Mouse (Mus musculus) c-Kit-negative CD71-positive TER-119-positive erythroid progenitor cells, embryonic 14.5 days (primary cell): ENCODE results near the gene Snx30.
"Not testable (repeated sequence)": the region's sequence is repeated elsewhere in the genome, so short reads cannot be mapped to it uniquely, and the experiment has no call there.

Experiments used
- DNase-seq: peaks from one replicate; pipeline ENCODE4 v3.0.0-alpha.2; 2013; ENCODE audit warnings: low read depth, low spot score

The Snx30 gene

DNA sequence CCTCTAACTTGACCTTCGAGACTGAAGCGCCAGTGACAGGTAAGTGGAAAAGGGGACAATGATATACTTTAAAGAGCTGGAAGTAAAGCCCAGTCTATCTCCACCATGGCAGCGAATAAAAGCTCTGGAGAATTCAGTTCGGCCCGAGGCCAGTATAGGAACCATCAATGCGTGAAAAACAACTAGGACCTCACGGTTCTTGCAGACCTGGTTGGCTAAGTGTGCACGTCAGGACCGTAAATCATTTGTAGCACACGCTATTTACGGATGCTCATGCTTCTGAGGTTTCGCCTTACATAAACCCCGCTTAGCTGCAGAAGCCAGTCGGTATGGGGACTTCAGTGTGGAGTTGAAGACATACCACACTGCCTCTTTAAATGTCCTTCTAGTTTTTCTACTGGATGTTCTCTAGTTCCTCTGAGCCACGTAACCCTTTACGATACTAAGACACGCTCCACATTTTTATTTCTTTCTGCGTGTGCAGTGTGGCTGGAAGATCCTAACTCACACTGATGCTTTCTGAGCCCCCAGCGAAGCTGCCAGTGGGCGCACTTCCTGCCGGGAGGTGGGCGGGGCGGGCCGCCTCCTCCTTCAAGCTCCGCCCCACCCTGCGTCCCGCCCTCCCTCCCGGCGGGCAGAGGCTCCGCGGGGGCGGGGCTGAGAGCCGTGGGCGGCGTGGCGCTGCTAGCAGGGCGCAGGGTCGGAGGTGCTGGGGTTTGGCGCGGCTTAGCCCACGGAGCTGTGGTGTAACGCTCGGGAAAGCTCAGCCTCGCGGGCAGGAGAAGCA lies at the start of gene Snx30:
TSS of gene Snx30 (plus strand) at position 660 of the 787 bp plus-strand sequence.
- DNase-seq: peak; percentile 79

GRCm38 (mm10) chr4:59756332-59757082 lies 49.1 kb upstream of the Snx30 start:
- DNase-seq: no peak

- no peak for DNase-seq
Measured at GRCm38 (mm10) chr4:59757452-59758435, 47.9 kb upstream of the Snx30 start.

- no peak for DNase-seq
Measured at GRCm38 (mm10) chr4:59760016-59760415, 45.6 kb upstream of the Snx30 start.

- DNase-seq: no peak
Measured at GRCm38 (mm10) chr4:59760636-59761364, 44.8 kb upstream of the Snx30 start.

DNA sequence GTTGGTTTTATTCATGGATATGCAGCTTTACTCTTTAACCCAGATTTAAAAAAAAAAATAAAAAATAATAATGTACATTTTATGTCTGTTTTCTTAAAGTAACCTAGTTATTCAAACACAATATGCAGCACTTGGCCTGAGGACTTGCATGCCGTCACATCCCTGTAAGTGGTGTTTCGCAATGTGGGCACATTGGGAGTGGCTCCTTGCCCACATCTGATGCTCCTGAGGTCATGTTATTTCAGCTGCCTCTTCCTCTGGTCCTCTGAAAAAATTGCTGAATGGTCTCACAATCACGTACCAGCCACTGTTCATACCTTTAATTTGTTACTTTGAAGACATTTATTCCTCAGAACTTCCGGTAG lies 44.3 kb upstream of the Snx30 start:
- no peak for DNase-seq

DNA sequence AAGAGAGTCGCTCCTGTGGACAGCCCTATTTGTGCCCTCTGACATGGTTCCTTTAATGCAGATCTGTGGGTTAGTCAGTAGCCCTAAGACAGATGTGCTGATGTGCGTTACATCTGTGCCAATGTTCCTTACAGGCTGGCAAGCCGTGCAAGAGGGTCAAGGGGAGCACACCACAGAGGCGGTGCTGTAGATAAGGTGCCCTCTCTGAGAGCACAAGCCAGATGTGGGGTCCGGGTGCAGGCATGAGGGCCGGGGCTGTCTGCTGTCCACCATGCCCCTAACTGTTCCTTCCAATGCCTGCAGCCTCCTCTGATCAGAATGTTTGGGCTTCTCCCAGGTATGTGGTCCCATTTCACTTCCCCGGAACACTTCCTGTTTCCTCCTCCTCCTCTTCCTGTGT lies 40.7 kb upstream of the Snx30 start:
- no peak for DNase-seq

DNA sequence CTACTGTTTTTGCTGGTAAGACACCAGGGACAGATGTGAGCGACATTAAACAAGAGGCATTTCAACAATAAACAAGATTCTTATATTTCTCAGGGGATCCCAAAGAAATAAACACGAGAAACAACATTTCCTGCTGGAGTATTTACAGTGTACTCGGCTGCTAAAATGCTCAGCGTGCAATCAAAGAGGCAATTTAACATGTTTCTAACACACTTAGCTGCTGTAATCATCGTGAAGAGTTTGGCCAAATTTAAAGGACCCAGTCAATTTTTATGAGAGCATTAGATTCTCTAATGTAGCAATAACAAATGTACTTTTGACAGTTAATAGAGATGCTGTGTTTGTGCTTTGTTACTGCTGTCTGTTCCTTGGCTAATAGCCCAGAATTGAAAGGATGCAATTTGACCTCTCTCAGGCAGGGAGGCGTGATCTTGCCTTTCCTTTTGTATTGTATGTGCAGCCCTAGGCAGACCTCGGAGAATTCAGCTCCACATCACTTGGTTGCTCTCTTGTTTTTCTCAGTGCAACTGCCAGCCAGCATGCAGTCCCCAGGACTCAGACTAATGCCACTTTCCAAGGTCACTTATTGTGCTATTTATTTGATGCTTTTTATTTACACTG lies 40.1 kb upstream of the Snx30 start:
- no peak for DNase-seq

- DNase-seq: no peak
Measured at GRCm38 (mm10) chr4:59767717-59768116, 37.9 kb upstream of the Snx30 start.

DNA sequence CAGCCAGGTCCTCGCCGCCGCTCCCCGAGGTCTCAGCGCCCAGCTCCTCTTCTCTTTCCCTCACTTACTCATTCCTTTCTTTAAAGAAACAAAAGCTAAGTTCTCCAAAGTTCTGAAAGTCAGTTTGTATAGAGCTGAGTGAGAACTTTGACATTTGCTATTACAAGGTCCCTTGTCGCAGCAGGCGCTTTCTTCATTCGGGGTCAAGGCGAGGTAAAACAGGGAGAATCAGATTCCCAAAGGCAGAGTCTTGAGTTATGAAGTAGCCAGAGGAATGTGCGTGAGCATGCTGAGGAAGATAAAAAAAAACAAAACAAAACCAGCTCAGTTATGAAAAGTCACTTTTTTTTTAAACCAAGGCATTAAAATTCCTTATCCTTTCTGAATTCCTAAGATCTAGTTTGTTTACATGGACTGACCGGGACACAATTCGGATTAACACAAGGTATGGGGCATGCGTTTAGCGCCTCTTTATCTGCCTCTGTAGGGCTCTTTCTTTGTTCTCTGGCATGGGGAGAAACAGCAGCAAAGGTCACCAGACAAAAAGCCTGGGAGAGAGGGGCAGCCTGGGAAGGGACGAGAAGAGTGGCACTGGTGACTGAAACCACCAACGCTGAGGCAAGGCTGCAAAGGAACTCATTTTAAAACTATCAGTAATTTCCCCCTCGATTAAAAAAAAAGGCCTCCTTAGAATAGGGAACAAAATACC lies 33.3 kb upstream of the Snx30 start:
- DNase-seq: no peak

GRCm38 (mm10) chr4:59777828-59778227 lies 27.8 kb upstream of the Snx30 start:
- DNase-seq: no peak

DNA sequence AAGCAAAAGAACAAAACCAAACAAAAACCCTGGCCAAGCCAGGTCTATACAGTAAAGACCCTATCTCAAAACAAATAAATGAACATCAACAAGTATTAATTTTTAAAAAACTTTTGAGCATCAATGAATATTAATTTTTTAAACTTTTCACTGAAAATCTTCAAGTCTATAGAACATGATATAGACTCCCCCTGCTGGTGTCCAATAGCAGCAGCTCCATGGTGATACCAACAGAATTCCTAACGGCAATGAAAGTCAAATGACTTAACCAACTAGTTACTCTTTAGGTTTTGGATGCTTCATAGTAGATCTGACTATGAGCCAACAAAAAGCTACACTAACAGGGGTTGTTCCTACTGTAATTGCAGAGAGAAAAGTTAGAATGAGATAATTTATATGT lies 25.1 kb upstream of the Snx30 start:
- no peak for DNase-seq

GRCm38 (mm10) chr4:59782853-59783684 lies 22.6 kb upstream of the Snx30 start:
- DNase-seq: peak; percentile 19

DNA sequence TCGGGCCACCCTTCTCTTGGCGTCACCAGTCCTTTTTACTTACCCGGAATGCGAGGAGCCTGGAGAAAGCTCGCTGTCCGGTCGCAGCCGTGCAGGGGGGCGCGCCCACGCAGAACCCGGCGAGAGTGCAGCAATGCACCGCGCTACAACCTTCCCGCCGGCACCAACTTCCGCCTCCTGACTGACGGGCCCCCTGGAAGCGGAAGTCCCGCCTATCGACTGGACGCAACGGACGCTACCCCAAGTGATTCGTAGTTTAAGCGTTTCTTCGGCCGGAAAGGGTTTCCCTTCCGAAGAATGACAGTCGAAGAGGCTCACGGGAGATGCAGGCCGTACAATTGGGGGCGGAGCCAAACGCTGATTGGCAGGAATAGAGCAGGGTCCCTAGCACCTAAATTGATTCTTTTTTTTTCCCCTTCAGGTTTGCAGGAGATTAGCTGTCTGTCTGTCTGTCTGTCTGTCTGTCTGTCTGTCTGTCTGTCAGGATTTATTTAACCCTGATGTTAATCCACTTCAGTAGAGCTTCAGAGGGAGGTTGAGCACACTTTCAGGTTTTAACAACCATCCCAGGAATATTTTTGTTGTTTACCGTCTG lies 21.9 kb upstream of the Snx30 start:
- peak; percentile 96 for DNase-seq

DNA sequence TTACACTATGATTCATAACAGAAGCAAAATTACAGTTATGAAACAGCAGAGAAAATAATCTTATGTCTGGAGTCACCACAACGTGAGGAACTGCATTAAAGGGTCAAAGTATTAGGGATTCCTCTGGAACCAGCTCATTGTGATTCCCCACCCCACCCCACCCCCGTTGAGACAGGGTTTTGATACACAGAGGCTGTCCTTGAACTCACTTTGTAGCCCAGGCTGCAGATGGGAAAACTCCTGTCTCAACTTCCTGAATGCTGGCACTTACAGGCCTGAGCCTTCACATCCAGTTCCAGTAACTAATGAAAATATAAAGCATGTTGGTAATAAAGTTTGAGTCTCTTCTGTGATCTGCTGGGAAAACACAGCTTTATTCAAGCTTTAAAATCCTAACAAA lies 20.2 kb upstream of the Snx30 start:
- no peak for DNase-seq

DNA sequence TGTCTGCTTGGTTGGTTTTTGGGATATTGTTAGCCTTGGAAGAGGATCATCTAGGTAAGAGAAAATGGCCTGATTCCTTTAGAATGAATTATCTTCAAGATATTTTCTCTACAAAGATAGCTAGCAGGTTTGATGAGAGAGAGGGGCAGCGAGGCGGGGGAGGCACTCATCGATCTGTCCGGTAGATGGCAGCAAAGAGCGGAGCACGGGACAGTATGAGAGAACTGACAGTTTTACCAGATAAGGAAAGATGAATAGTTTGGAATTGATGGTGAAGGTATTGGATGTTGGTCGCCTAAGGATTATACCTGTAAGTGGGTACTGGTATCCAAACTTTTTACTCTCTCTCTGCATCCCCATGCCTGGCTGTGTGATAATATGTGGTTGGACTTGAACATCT lies 19.0 kb upstream of the Snx30 start:
- peak; percentile 42 for DNase-seq

DNA sequence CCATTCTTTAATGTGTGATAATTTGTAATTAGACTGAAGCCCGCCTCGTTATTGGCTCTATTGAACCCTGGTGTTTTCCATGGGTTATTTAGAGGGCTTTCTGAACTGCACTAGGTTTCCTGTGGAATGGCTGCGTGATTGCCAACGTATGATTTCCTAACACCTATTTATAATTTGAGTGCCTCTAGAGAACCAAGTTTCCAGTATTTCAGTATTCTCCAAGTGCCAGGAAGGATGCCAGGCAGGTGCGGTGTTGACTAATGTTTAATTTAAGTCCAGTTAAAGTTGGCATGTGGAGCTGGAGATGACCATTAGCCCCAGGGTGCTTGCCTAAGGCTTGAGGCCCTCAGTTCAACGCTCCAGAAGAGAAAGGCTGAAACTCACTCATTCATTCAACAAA lies 18.5 kb upstream of the Snx30 start:
- no peak for DNase-seq

DNA sequence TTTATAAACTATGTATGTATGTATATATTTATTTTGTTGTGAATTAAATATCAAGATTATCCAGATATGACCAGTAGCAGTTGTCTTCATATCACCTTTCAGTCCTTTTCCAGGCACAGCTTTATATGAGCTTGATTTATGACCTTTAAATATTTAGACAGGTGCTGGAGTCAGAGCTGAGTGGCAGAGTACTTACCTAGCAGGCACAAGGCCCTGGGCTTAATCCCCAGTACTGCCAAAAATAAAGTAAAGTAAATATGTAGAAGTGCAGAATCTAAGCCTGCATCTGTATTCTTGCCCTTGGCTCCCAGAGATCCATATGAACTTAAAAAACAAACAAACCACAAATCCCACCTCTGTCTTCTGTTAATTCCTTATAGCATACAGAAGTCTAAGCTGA lies 16.6 kb upstream of the Snx30 start:
- DNase-seq: no peak

GRCm38 (mm10) chr4:59793626-59794025 lies 12.0 kb upstream of the Snx30 start:
- not testable (repeated sequence) for DNase-seq
